Mouse (Mus musculus) gastrocnemius, postnatal 36 days (tissue): ENCODE data around the gene Map3k12. TPM values are rescaled to one million over a fixed set of nuclear protein-coding genes. Genes with fewer than 3 reads are reported as not detected.

ENCODE experiments used
- DNase-seq, 2 experiments: peaks; one replicate each; pipeline ENCODE4 v3.0.0; 2022
- intact Hi-C: fragments of 180-260 bp; cut with DNase I; formaldehyde crosslinking; loops from one replicate; pipeline ENCODE4 v1.15.1; 2025
- total RNA-seq, 2 experiments: library from RNA; stranded (reverse); gene quantifications; 2 replicates each; pipeline ENCODE4 v1.2.3; 2021

Map3k12 gene
- total RNA-seq, 2 experiments from 2014 or later = 1.6 to 1.9 TPM

- intact Hi-C loops = no loop called here
- no peak for DNase-seq
Measured at GRCm38 (mm10) chr15:102521480-102521879, 4.6 kb upstream of the Map3k12 start.

GRCm38 (mm10) chr15:102520416-102520815 lies 3.6 kb upstream of the Map3k12 start:
- intact Hi-C loops = no loop called here
- no peak for DNase-seq

GRCm38 (mm10) chr15:102519211-102520141 lies 2.6 kb upstream of the Map3k12 start:
- intact Hi-C loops = no loop called here

GRCm38 (mm10) chr15:102518859-102519201 lies 2.0 kb upstream of the Map3k12 start:
- DNase-seq = no peak
- intact Hi-C loops = no loop called here

More at GRCm38 (mm10) chr15:102519211-102520141, 2.6 kb upstream of the Map3k12 start:
- no peak for DNase-seq

- peak; percentile 99 to 100 for DNase-seq
- intact Hi-C loops = no loop called here
Measured at GRCm38 (mm10) chr15:102517976-102518858, 1.4 kb upstream of the Map3k12 start, which contains the start of gene Tarbp2. Gene Tarbp2, plus strand, starts transcription at chr15:102518192.

GRCm38 (mm10) chr15:102517631-102517975 lies 739 bp upstream of the Map3k12 start:
- DNase-seq = no peak
- intact Hi-C loops = no loop called here

GRCm38 (mm10) chr15:102516293-102516692 lies 571 bp downstream of the Map3k12 start:
- no peak for DNase-seq
- intact Hi-C loops = no loop called here

GRCm38 (mm10) chr15:102515791-102516190 lies 1.1 kb downstream of the Map3k12 start:
- intact Hi-C loops = no loop called here

GRCm38 (mm10) chr15:102515261-102515660 lies 1.6 kb downstream of the Map3k12 start:
- intact Hi-C loops = no loop called here
- no peak for DNase-seq

More at GRCm38 (mm10) chr15:102515791-102516190, 1.1 kb downstream of the Map3k12 start:
- DNase-seq = no peak

GRCm38 (mm10) chr15:102513004-102513403 lies 3.9 kb downstream of the Map3k12 start:
- intact Hi-C loops = loop anchor here (5.0 kb wide), 1 partner anchor 36 kb away; no protein-coding TSS in a partner anchor
- DNase-seq = no peak

GRCm38 (mm10) chr15:102512471-102512870 lies 4.4 kb downstream of the Map3k12 start:
- DNase-seq = no peak
- intact Hi-C loops = loop anchor here (5.0 kb wide), 1 partner anchor 35 kb away; no protein-coding TSS in a partner anchor

GRCm38 (mm10) chr15:102512010-102512409 lies 4.9 kb downstream of the Map3k12 start:
- DNase-seq = no peak
- intact Hi-C loops = loop anchor here (5.0 kb wide), 1 partner anchor 35 kb away; no protein-coding TSS in a partner anchor

GRCm38 (mm10) chr15:102511285-102511833 lies 5.5 kb downstream of the Map3k12 start:
- intact Hi-C loops = loop anchor here (5.0 kb wide), 1 partner anchor 34 kb away; no protein-coding TSS in a partner anchor
- DNase-seq = no peak

- DNase-seq = peak; percentile 66 to 68
- intact Hi-C loops = loop anchor here (5.0 kb wide), 1 partner anchor 33 kb away; no protein-coding TSS in a partner anchor
Measured at GRCm38 (mm10) chr15:102510590-102511284, 6.1 kb downstream of the Map3k12 start.

GRCm38 (mm10) chr15:102510110-102510509 lies 6.8 kb downstream of the Map3k12 start:
- intact Hi-C loops = loop anchor here (5.0 kb wide), 1 partner anchor 33 kb away; no protein-coding TSS in a partner anchor
- DNase-seq = no peak

GRCm38 (mm10) chr15:102508336-102508735 lies 8.5 kb downstream of the Map3k12 start:
- no peak for DNase-seq
- intact Hi-C loops = no loop called here

GRCm38 (mm10) chr15:102507561-102507960 lies 9.3 kb downstream of the Map3k12 start:
- no peak for DNase-seq
- intact Hi-C loops = no loop called here

- intact Hi-C loops = no loop called here
- DNase-seq = no peak
Measured at GRCm38 (mm10) chr15:102506864-102507263, 10.0 kb downstream of the Map3k12 start.

GRCm38 (mm10) chr15:102506464-102506830 lies 10.4 kb downstream of the Map3k12 start:
- intact Hi-C loops = no loop called here
- DNase-seq = no peak
